10 mouse cellular contexts compared by ENCODE assay signal in the genomic region with DNA sequence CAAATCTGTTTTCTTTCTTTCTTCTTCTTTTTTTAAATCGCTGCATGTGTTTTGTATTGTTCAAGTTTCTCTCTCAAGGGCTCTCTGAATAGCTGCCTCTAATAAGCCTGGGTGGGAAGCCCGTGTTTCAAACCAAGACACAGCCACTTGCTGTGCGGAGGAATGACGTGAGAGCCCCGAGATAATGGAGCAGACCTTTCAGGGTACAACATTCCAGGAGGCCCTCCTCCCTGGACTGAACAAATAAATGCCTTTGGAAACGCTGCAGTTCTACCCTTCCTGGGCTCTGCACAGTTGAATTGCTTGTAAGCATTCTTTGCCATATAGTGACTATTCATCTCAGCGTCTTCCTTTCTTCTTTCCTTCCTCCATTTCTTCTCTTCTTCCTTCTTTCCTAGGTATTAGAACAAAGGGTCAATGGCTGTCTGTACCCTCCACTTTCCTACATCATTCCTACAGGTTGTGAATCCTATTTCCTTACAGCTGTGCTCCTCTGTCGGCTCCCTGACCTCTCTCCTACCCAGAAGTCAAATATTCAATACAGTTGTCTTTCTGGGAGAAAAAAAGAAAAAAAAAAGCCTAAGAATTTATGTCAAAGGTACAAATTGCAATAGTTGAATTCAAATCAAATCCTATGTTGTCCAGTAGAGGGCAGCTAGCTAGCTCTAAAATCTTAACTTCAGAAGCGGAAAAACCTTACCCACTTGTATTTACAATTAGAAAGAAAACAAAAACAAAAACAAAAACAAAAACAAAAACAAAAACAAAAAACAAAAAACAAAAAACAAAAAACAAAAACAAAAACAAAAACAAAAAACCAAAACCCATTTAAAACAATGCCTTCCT.
DNase-seq lines count a peak whose midpoint lies in the region; ATAC-seq and TF ChIP-seq lines count a peak whose summit lies in the region.
"Had no signal": no experiment of that assay in that cellular context is flagged by ENCODE, and none has a peak within 500 bp of the region (broad histone marks: within the 10 kb centered on the region; RNA-seq: fewer than 3 reads in every experiment).

No protein-coding gene starts in this region.

- no peak overlapping the region for H3K4me3 ChIP-seq in layer of hippocampus, adult 2 months
- H3K4me3 ChIP-seq in embryonic facial prominence, embryonic 14.5 days (ENCODE audit: low read depth, low read length) = no peak overlapping the region
- H3K4me3 ChIP-seq in hindbrain, postnatal 0 days (ENCODE audit: low read length) = no peak overlapping the region
- no peak overlapping the region for H3K4me3 ChIP-seq in neural tube, embryonic 15.5 days (replicated peaks)

- peak; percentile 78 for TF ChIP-seq CTCF in layer of hippocampus, adult 2 months (conservative IDR thresholded peaks at IDR 0.05)
- TF ChIP-seq CTCF in hindbrain, postnatal 0 days (IDR thresholded peaks at IDR 0.05; ENCODE audit: low read depth) = peak; percentile 58

- 35% methylated on average over 9 of the region's 9 CpGs for WGBS in embryonic facial prominence, embryonic 14.5 days
- WGBS in hindbrain, postnatal 0 days = 19% methylated on average over 9 of the region's 9 CpGs
- WGBS in neural tube, embryonic 15.5 days = 12% methylated on average over 9 of the region's 9 CpGs

- no peak overlapping the region for H3K27ac ChIP-seq in layer of hippocampus, adult 2 months
- H3K27ac ChIP-seq in embryonic facial prominence, embryonic 14.5 days (replicated peaks; ENCODE audit: low read depth, low read length) = no peak overlapping the region; the same call in 1 of the 2 replicates
- H3K27ac ChIP-seq in hindbrain, postnatal 0 days = no peak overlapping the region
- no peak overlapping the region for H3K27ac ChIP-seq in neural tube, embryonic 15.5 days (replicated peaks)
- H3K27ac ChIP-seq: macrophage had no signal

- no peaks in the 10 kb centered on the region for H3K4me1 ChIP-seq in embryonic facial prominence, embryonic 14.5 days (ENCODE audit: control insufficient read depth, insufficient read depth, low read length)
- no peaks in the 10 kb centered on the region for H3K4me1 ChIP-seq in hindbrain, postnatal 0 days (ENCODE audit: insufficient read depth, low read length)
- H3K4me1 ChIP-seq in neural tube, embryonic 15.5 days = peaks cover 4% of the 10 kb centered on the region

- no peak overlapping the region; the same call in 1 of the 2 replicates for H3K4me2 ChIP-seq in embryonic facial prominence, embryonic 14.5 days (ENCODE audit: low read depth, low read length)
- H3K4me2 ChIP-seq in hindbrain, postnatal 0 days (ENCODE audit: low read depth, low read length) = no peak overlapping the region
- H3K4me2 ChIP-seq in neural tube, embryonic 15.5 days = peak overlapping the region; percentile 7; the same call in 1 of the 2 replicates

- H3K9me3 ChIP-seq in embryonic facial prominence, embryonic 14.5 days (ENCODE audit: control insufficient read depth, low read length) = no peaks in the 10 kb centered on the region
- H3K9me3 ChIP-seq in hindbrain, postnatal 0 days (ENCODE audit: low read length) = no peaks in the 10 kb centered on the region
- no peaks in the 10 kb centered on the region for H3K9me3 ChIP-seq in neural tube, embryonic 15.5 days (replicated peaks)

- no peaks in the 10 kb centered on the region for H3K27me3 ChIP-seq in embryonic facial prominence, embryonic 14.5 days (replicated peaks; ENCODE audit: control insufficient read depth, insufficient read depth, low read length)
- H3K27me3 ChIP-seq in hindbrain, postnatal 0 days (ENCODE audit: insufficient read depth, low read length) = no peaks in the 10 kb centered on the region
- H3K27me3 ChIP-seq in neural tube, embryonic 15.5 days (replicated peaks) = no peaks in the 10 kb centered on the region

- no peak for DNase-seq in layer of hippocampus, adult 2 months (ENCODE audit: low spot score in 2 of 2)
- DNase-seq in layer of hippocampus, adult 9-10 months (ENCODE audit: low spot score) = no peak
- DNase-seq in embryonic facial prominence, embryonic 14.5 days (ENCODE audit: low spot score) = peak; percentile 50
- DNase-seq in hindbrain, postnatal 0 days (ENCODE audit: low spot score) = peak; percentile 67
- DNase-seq in frontal cortex, postnatal 36 days (ENCODE audit: low spot score in 2 of 2) = no peak
- no peak for DNase-seq in layer of hippocampus, adult 18-20 months (ENCODE audit: low spot score in 2 of 2)
- DNase-seq: right cerebral cortex, adult 18-20 months had no signal

- H3K36me3 ChIP-seq in embryonic facial prominence, embryonic 14.5 days (ENCODE audit: control insufficient read depth, insufficient read depth, low read length) = no peaks in the 10 kb centered on the region
- no peaks in the 10 kb centered on the region for H3K36me3 ChIP-seq in hindbrain, postnatal 0 days (ENCODE audit: insufficient read depth, low read length)
- no peaks in the 10 kb centered on the region for H3K36me3 ChIP-seq in neural tube, embryonic 15.5 days

- H3K9ac ChIP-seq in embryonic facial prominence, embryonic 14.5 days (ENCODE audit: low read depth, low read length) = no peak overlapping the region
- no peak overlapping the region for H3K9ac ChIP-seq in hindbrain, postnatal 0 days (replicated peaks; ENCODE audit: low read length)
- no peak overlapping the region for H3K9ac ChIP-seq in neural tube, embryonic 15.5 days (replicated peaks)

- ATAC-seq in embryonic facial prominence, embryonic 14.5 days (ENCODE audit: low read depth) = no peak
- no peak for ATAC-seq in hindbrain, postnatal 0 days
- ATAC-seq in neural tube, embryonic 15.5 days (ENCODE audit: low FRiP score) = no peak
- ATAC-seq in granulocyte monocyte progenitor cell, adult 5-6 weeks (replicated peaks; ENCODE audit: poor library complexity, severe bottlenecking) = no peak

Comparison
In these comparisons a context has a peak if more than half of its experiments do, and no peak if none do; other contexts are left out.
1. DNase-seq: peak in embryonic facial prominence, embryonic 14.5 days (single experiment) and hindbrain, postnatal 0 days (single experiment); none in layer of hippocampus, adult 2 months (0 of 2), layer of hippocampus, adult 9-10 months (single experiment), frontal cortex, postnatal 36 days (0 of 2) and layer of hippocampus, adult 18-20 months (0 of 2).